Mouse (Mus musculus): Measurements from ENCODE around the gene Dicer1. TPM values are rescaled to one million over a fixed set of nuclear protein-coding genes. Genes with fewer than 3 reads are reported as not detected.

Dicer1 gene
- total RNA-seq (2015; ENCODE audit: low replicate concordance) (14.3 and 18.7 TPM in 2 replicates), total RNA-seq (2017; ENCODE audit: low replicate concordance) (10.5 and 27.6 TPM in 2 replicates)

- ATAC-seq (replicated peaks; ENCODE audit: low FRiP score, poor library complexity, severe bottlenecking): peak; percentile 89
Measured at GRCm38 (mm10) chr12:104751814-104752765, at the start of gene Dicer1. Gene Dicer1, minus strand, starts transcription at chr12:104751952.

- no peak for ATAC-seq (replicated peaks; ENCODE audit: low FRiP score, poor library complexity, severe bottlenecking)
Measured at GRCm38 (mm10) chr12:104799365-104799764, 47.6 kb upstream of the Dicer1 start.

GRCm38 (mm10) chr12:104797905-104798304, 46.2 kb upstream of the Dicer1 start:
- ATAC-seq (replicated peaks; ENCODE audit: low FRiP score, poor library complexity, severe bottlenecking): no peak

- ATAC-seq (replicated peaks; ENCODE audit: low FRiP score, poor library complexity, severe bottlenecking): no peak
Measured at GRCm38 (mm10) chr12:104796635-104797378, 45.1 kb upstream of the Dicer1 start.

- no peak for ATAC-seq (replicated peaks; ENCODE audit: low FRiP score, poor library complexity, severe bottlenecking)
Measured at GRCm38 (mm10) chr12:104794957-104795356, 43.2 kb upstream of the Dicer1 start.

GRCm38 (mm10) chr12:104793486-104793885, 41.7 kb upstream of the Dicer1 start:
- no peak for ATAC-seq (replicated peaks; ENCODE audit: low FRiP score, poor library complexity, severe bottlenecking)

- no peak for ATAC-seq (replicated peaks; ENCODE audit: low FRiP score, poor library complexity, severe bottlenecking)
Measured at GRCm38 (mm10) chr12:104777603-104778002, 25.9 kb upstream of the Dicer1 start.

- no peak for ATAC-seq (replicated peaks; ENCODE audit: low FRiP score, poor library complexity, severe bottlenecking)
Measured at GRCm38 (mm10) chr12:104771941-104772340, 20.2 kb upstream of the Dicer1 start.

- no peak for ATAC-seq (replicated peaks; ENCODE audit: low FRiP score, poor library complexity, severe bottlenecking)
Measured at GRCm38 (mm10) chr12:104769201-104769785, 17.5 kb upstream of the Dicer1 start.

GRCm38 (mm10) chr12:104767183-104767582, 15.4 kb upstream of the Dicer1 start:
- ATAC-seq (replicated peaks; ENCODE audit: low FRiP score, poor library complexity, severe bottlenecking): 0 out of 2 replicates have a peak, but pooled peaks have one; percentile 35

GRCm38 (mm10) chr12:104765761-104766160, 14.0 kb upstream of the Dicer1 start:
- no peak for ATAC-seq (replicated peaks; ENCODE audit: low FRiP score, poor library complexity, severe bottlenecking)

GRCm38 (mm10) chr12:104765116-104765515, 13.4 kb upstream of the Dicer1 start:
- no peak for ATAC-seq (replicated peaks; ENCODE audit: low FRiP score, poor library complexity, severe bottlenecking)

GRCm38 (mm10) chr12:104763918-104764317, 12.2 kb upstream of the Dicer1 start:
- no peak for ATAC-seq (replicated peaks; ENCODE audit: low FRiP score, poor library complexity, severe bottlenecking)

- ATAC-seq (replicated peaks; ENCODE audit: low FRiP score, poor library complexity, severe bottlenecking): no peak
Measured at GRCm38 (mm10) chr12:104761411-104761810, 9.7 kb upstream of the Dicer1 start.

- ATAC-seq (replicated peaks; ENCODE audit: low FRiP score, poor library complexity, severe bottlenecking): no peak
Measured at GRCm38 (mm10) chr12:104758066-104758465, 6.3 kb upstream of the Dicer1 start.

- ATAC-seq (replicated peaks; ENCODE audit: low FRiP score, poor library complexity, severe bottlenecking): no peak
Measured at GRCm38 (mm10) chr12:104753686-104754085, 1.9 kb upstream of the Dicer1 start.

GRCm38 (mm10) chr12:104751331-104751813, 380 bp downstream of the Dicer1 start:
- ATAC-seq (replicated peaks; ENCODE audit: low FRiP score, poor library complexity, severe bottlenecking): peak; percentile 31; the same call in 1 of the 2 replicates

- no peak for ATAC-seq (replicated peaks; ENCODE audit: low FRiP score, poor library complexity, severe bottlenecking)
Measured at GRCm38 (mm10) chr12:104748946-104749345, 2.8 kb downstream of the Dicer1 start.

GRCm38 (mm10) chr12:104747252-104747651, 4.5 kb downstream of the Dicer1 start:
- no peak for ATAC-seq (replicated peaks; ENCODE audit: low FRiP score, poor library complexity, severe bottlenecking)

- ATAC-seq (replicated peaks; ENCODE audit: low FRiP score, poor library complexity, severe bottlenecking): no peak
Measured at GRCm38 (mm10) chr12:104746601-104747000, 5.2 kb downstream of the Dicer1 start.

Data from erythroid progenitor cell, adult 5-6 weeks (primary cell).